Mouse (Mus musculus): Measurements from ENCODE around the gene Ptprh. TPM values are rescaled to one million over a fixed set of nuclear protein-coding genes. Genes with fewer than 3 reads are reported as not detected.
"Not testable (repeated sequence)": the region's sequence is repeated elsewhere in the genome, so short reads cannot be mapped to it uniquely, and the experiment has no call there.

Ptprh gene
- polyA plus RNA-seq, 1 experiment from 2014 or later, result 1.3 TPM

DNA sequence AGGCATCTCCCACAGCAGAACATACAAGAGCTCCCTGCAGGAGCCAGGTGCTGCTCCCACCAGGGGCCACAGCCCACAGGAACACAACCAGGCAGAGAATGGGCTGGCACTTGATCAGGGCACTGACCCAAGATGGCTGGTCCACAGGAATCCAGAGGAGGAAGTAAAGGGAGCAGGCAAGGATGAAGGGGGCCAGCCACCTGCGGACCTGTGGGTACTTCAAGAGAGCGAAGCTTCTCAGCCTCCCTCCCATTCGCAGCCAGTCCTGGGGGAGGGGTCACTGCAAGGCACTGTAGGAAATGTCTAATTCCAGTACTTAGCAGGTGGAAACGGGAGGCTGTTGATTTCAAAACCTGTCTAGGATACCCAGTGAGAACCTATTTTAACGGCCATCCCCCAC lies 25.7 kb upstream of the Ptprh start:
- H3K36me3 ChIP-seq, result peaks cover 47% of the 10 kb centered on the region
- no peaks in the 10 kb centered on the region for H3K27me3 ChIP-seq
- H3K9me3 ChIP-seq, result no peaks in the 10 kb centered on the region
- 91% methylated on average over 5 of the region's 5 CpGs for WGBS
- no peak for ATAC-seq (ENCODE audit: low FRiP score, low read depth)
- H3K4me1 ChIP-seq (replicated peaks), result no peaks in the 10 kb centered on the region
- no peak overlapping the region for H3K4me3 ChIP-seq
- no peak overlapping the region for H3K27ac ChIP-seq (replicated peaks)
- no peak overlapping the region for H3K4me2 ChIP-seq
- no peak overlapping the region for H3K9ac ChIP-seq

DNA sequence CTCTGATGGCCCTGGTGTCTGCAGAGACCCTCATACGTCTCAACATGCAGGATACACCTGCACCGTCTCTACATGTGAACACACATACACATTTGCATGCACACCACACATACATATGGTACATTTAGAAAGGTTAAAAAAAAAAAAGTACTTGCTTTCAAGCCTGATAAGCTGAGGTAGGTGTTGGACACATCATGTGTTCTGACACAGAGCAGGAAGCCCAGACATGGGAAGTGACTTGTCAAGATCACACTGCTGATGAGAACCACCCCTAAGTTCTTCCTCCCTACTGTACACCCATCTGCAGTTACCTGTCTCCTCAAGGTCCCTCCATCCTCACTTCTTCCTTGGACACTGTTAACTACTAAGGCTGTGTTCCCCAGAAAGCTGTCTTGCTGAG lies 22.1 kb upstream of the Ptprh start:
- H3K36me3 ChIP-seq, result peaks cover 16% of the 10 kb centered on the region
- 93% methylated on average over 2 of the region's 2 CpGs for WGBS
- H3K4me1 ChIP-seq (replicated peaks), result no peaks in the 10 kb centered on the region
- no peak overlapping the region for H3K4me3 ChIP-seq
- H3K4me2 ChIP-seq, result no peak overlapping the region
- H3K9me3 ChIP-seq, result no peaks in the 10 kb centered on the region
- H3K9ac ChIP-seq, result no peak overlapping the region
- ATAC-seq (ENCODE audit: low FRiP score, low read depth), result no peak
- no peak overlapping the region for H3K27ac ChIP-seq (replicated peaks)
- no peaks in the 10 kb centered on the region for H3K27me3 ChIP-seq

DNA sequence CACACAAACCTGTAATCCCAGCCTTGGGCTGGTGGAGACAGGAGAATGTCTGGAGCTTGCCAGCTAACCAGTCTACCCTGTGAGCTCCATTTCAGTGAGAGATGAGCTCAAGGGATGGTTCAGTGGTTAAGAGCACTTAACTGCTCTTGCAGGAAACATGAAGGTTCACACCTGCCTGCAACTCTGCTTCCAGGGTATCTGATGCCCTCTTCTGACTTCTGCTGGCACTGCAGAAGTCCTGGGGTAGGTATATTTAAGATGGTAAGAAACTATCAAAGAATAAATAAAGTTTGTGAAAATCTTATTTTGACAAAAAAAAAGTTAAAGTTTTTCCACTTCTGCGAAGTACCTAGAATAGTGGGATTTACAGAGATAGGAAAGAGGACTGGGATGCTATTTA lies 20.5 kb upstream of the Ptprh start:
- 46% methylated on average over 1 of the region's 1 CpGs for WGBS

DNA sequence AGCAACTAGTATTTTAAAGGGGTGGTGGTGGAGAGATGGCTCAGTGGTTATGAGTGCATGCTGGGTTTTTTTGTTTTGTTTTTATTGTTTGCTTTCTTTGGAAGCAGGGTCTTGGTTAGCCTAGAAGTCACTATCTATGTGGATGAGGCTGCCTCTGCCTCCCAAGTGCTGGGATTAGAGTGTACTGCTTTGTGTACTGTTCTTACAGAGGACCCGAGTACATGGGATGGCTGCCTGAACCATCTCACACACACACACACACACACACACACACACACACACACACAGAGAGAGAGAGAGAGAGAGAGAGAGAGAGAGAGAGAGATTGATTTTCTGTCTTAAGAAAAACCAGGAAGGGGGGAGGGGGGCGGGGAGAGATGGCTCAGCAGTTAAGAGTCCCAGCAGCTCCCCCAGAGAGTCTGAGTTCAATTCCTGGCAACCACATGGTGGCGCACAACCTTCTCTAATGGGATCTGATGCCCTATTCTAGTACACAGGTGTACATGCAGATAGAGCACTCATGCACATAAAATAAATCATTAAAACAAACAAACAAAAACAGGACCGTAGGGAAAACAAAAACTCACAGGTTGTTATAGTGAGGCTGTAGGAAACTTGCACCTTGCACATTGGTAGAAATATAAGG lies 19.8 kb upstream of the Ptprh start:
- Histone ChIP-seq H3K4me3 (no peak overlapping the region), H3K36me3 (peaks cover 6% of the 10 kb centered on the region), H3K9ac (no peak overlapping the region), H3K4me1 (replicated peaks) (no peaks in the 10 kb centered on the region), H3K27me3 (no peaks in the 10 kb centered on the region), H3K4me2 (no peak overlapping the region), H3K9me3 (no peaks in the 10 kb centered on the region), H3K27ac (replicated peaks) (no peak overlapping the region)
- ATAC-seq (ENCODE audit: low FRiP score, low read depth), result peak; percentile 74; the same call in 1 of the 2 replicates
- 30% methylated on average over 4 of the region's 4 CpGs for WGBS

More for the DNA sequence above, 20.5 kb upstream of the Ptprh start:
- Histone ChIP-seq H3K36me3 (peaks cover 10% of the 10 kb centered on the region), H3K27me3 (no peaks in the 10 kb centered on the region), H3K4me2 (no peak overlapping the region), H3K4me1 (replicated peaks) (no peaks in the 10 kb centered on the region), H3K27ac (replicated peaks) (no peak overlapping the region), H3K9me3 (no peaks in the 10 kb centered on the region), H3K9ac (no peak overlapping the region), H3K4me3 (no peak overlapping the region)
- ATAC-seq (ENCODE audit: low FRiP score, low read depth), result peak; percentile 29; the same call in 1 of the 2 replicates

DNA sequence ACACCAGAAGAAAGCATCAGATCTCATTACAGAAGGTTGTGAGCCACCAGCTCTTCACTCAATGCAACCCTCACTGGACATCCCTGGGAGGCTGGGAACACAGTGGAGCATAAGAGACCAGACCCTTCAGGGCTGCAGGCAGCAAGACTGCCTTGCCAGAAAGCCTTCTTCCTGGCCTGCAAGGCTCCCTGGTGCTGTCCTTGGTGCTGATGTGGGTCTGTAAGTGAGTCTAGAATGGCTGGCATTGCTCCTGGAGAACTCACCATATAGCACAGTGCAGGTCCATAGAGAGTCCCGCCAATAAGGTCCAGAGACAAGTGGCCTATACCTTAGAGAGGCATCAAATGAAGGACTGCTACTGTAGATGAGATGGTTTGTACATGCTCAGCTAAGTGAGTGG lies 16.1 kb upstream of the Ptprh start:
- no peak overlapping the region for H3K4me2 ChIP-seq
- H3K9ac ChIP-seq, result no peak overlapping the region
- no peaks in the 10 kb centered on the region for H3K27me3 ChIP-seq
- H3K27ac ChIP-seq (replicated peaks), result no peak overlapping the region
- H3K4me1 ChIP-seq (replicated peaks), result no peaks in the 10 kb centered on the region
- ATAC-seq (ENCODE audit: low FRiP score, low read depth), result no peak
- H3K36me3 ChIP-seq, result no peaks in the 10 kb centered on the region
- H3K9me3 ChIP-seq, result no peaks in the 10 kb centered on the region
- 50% methylated on average over 1 of the region's 1 CpGs for WGBS
- H3K4me3 ChIP-seq, result no peak overlapping the region

DNA sequence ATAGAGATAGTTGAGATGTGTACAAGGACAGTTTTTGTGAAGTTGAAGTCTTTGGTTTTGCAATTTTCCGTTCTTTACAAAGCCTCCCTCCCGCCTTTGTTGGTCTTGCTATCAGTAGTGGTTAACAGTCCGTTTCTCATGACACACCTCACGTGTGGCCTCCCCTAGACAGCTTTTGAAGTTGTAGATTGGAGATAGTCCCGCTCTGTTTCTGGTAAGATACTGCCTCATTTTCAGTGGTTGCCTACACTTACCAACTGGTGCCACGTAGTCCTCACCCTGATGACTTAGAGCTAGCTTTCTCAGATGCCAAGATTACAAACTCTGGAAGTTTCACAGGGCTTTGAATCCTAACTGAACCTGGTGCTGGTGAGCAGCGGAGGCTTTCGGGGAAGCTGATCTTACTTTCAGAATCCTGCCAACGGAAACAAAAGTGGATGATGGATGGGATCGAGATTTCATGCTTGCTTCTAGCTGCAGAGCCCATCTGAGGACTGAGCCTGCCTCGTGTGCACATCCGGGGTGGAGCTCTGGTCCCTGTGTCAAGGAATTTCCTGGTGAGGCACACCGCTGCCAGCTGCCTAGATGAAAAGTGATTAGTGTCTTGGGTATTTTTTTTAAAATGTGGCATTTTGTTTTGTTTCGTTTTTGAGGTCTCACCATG lies 10.0 kb upstream of the Ptprh start:
- Histone ChIP-seq H3K9ac (no peak overlapping the region), H3K27ac (replicated peaks) (no peak overlapping the region), H3K4me3 (no peak overlapping the region), H3K27me3 (no peaks in the 10 kb centered on the region), H3K4me2 (no peak overlapping the region), H3K9me3 (no peaks in the 10 kb centered on the region), H3K36me3 (no peaks in the 10 kb centered on the region), H3K4me1 (replicated peaks) (no peaks in the 10 kb centered on the region)
- 63% methylated on average over 14 of the region's 14 CpGs for WGBS
- no peak for ATAC-seq (ENCODE audit: low FRiP score, low read depth)

DNA sequence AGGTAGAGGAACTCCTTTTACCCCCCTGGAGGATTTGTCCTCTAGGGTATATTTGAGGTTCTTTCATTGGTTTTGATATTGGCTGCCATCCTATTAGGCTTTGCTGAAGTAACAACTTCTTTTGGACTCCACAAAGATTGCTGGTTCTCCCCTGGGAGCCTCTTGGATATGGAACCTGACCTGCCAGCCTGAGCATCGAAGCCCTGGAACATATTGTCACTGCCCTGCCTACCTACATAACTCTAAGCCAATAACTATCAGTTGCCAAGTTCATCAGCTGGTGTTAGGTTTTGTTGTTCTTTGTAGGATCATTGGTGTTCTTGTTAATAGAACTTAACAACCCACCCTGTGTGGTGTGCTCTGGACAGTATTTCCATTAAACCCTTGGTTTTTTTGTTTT lies 9.1 kb upstream of the Ptprh start:
- Histone ChIP-seq H3K36me3 (no peaks in the 10 kb centered on the region), H3K27ac (replicated peaks) (no peak overlapping the region), H3K4me3 (no peak overlapping the region), H3K4me2 (no peak overlapping the region), H3K27me3 (no peaks in the 10 kb centered on the region), H3K9me3 (no peaks in the 10 kb centered on the region), H3K4me1 (replicated peaks) (no peaks in the 10 kb centered on the region), H3K9ac (no peak overlapping the region)
- ATAC-seq (ENCODE audit: low FRiP score, low read depth), result no peak
- WGBS, result 80% methylated on average over 1 of the region's 1 CpGs

DNA sequence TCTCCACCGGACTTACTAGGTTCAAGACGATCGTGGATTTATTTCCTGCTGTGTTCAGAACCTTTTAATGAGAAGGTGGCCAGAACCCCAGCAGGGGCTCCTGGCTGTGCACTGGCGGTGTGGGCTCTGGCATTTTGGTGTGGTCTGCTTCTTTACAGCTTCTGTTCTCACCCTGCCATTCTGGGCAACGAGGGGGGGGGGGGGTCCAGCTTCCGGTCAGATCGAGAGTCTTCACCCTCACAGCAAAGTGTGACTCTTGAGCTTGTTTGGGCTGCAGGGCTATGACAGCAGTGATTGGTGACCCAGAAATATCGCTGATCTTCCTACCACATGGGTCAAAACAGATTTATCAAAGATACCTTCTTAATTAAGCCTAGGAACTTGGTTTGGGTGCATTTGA lies 8.5 kb upstream of the Ptprh start:
- 71% methylated on average over 8 of the region's 8 CpGs for WGBS
- no peaks in the 10 kb centered on the region for H3K9me3 ChIP-seq
- H3K36me3 ChIP-seq, result no peaks in the 10 kb centered on the region
- no peak overlapping the region for H3K4me3 ChIP-seq
- no peak overlapping the region for H3K27ac ChIP-seq (replicated peaks)
- H3K4me2 ChIP-seq, result no peak overlapping the region
- no peak for ATAC-seq (ENCODE audit: low FRiP score, low read depth)
- no peak overlapping the region for H3K9ac ChIP-seq
- no peaks in the 10 kb centered on the region for H3K4me1 ChIP-seq (replicated peaks)
- no peaks in the 10 kb centered on the region for H3K27me3 ChIP-seq

DNA sequence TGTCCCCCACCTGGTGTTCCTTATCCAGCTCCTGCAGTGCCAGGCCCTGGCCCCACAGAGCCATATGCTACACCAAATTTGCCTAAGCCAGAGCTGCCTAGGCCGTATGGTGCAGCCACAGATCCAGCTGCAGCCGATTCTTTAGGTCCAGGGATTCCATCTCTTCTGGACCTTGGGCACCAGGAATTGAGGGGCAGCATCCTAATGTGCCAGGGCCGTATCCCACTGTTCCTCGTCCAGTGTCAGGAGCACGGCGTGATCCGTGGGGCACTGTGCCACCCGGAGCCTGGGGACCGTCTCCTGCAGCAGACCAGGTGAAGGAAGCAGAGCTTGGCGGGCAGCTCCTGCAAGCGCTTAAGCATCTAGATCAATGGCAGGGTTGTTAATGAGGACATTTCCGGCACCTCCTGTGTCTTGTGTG lies 8.1 kb upstream of the Ptprh start:
- H3K27ac ChIP-seq (replicated peaks), result no peak overlapping the region
- H3K4me3 ChIP-seq, result no peak overlapping the region
- ATAC-seq (ENCODE audit: low FRiP score, low read depth), result no peak
- no peaks in the 10 kb centered on the region for H3K27me3 ChIP-seq
- H3K9me3 ChIP-seq, result no peaks in the 10 kb centered on the region
- no peak overlapping the region for H3K9ac ChIP-seq
- no peaks in the 10 kb centered on the region for H3K36me3 ChIP-seq
- H3K4me1 ChIP-seq (replicated peaks), result no peaks in the 10 kb centered on the region
- 86% methylated on average over 12 of the region's 12 CpGs for WGBS
- no peak overlapping the region for H3K4me2 ChIP-seq

DNA sequence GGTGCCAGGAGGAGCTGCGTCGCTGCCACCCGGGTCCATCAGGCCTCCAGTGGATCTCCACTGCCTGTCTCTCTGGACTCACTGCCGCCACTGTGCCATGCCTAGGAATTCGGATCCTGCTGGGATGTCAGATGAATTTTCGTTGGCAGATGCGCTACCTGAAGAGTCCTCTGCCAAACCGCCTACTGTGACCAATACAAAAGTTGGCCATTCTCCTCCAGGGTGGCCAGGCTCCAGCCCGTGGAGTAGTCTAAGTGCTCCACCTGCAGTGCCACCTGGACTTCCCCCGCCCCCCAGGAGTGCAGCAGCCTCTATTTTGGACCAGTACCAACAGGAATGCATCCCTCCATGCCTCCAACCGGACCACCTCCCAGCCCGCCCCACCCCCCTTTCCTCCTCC lies 7.7 kb upstream of the Ptprh start:
- ATAC-seq (ENCODE audit: low FRiP score, low read depth), result no peak
- WGBS, result 83% methylated on average over 12 of the region's 12 CpGs
- Histone ChIP-seq H3K4me3 (no peak overlapping the region), H3K4me1 (replicated peaks) (no peaks in the 10 kb centered on the region), H3K4me2 (no peak overlapping the region), H3K27ac (replicated peaks) (no peak overlapping the region), H3K9ac (no peak overlapping the region), H3K9me3 (no peaks in the 10 kb centered on the region), H3K27me3 (no peaks in the 10 kb centered on the region), H3K36me3 (no peaks in the 10 kb centered on the region)

DNA sequence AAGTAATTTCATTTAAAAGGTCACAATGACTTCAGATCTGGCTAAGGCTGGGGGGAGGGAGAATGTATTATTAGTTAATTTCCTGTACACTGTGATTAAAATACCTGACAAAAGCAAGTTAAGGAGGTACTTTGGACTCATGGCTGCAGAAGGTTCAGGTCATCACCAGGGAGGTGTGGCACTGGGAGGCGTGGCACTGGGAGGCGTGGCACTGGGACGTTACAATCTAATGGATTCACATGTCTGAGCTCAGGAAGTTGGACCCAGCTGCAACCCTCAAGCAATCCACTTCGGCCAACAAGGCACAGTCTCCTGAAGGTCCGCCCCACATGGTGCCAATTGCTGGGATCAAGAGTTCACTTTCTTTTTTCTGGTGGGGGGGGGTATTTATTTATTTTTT lies 4.2 kb upstream of the Ptprh start:
- no peaks in the 10 kb centered on the region for H3K9me3 ChIP-seq
- no peaks in the 10 kb centered on the region for H3K36me3 ChIP-seq
- H3K4me2 ChIP-seq, result no peak overlapping the region
- no peak for ATAC-seq (ENCODE audit: low FRiP score, low read depth)
- H3K27me3 ChIP-seq, result no peaks in the 10 kb centered on the region
- no peak overlapping the region for H3K27ac ChIP-seq (replicated peaks)
- H3K4me3 ChIP-seq, result no peak overlapping the region
- H3K9ac ChIP-seq, result no peak overlapping the region
- WGBS, result 67% methylated on average over 5 of the region's 5 CpGs
- H3K4me1 ChIP-seq (replicated peaks), result no peaks in the 10 kb centered on the region

DNA sequence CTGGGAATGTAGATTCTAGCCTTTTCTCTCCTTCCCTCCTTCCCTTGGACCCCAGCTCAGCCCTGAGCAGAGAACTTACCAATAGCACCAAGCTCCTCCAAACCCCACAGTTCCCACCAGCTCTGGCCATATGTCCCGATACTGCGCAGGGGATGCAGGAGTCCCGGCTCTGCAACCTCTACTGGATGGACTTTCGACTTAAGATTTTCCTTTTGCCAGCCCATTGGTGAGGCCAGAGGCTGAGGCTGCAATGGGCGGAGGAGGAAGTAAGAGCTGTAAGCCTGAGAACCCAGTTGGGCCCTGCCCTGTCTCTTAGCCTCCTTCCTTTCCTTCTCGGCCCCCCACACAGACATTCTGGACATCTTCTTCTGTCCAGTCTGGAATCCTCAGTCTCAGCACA lies 872 bp downstream of the Ptprh start:
- Histone ChIP-seq H3K27me3 (no peaks in the 10 kb centered on the region), H3K27ac (replicated peaks) (no peak overlapping the region), H3K9me3 (no peaks in the 10 kb centered on the region), H3K4me3 (no peak overlapping the region), H3K36me3 (no peaks in the 10 kb centered on the region), H3K4me2 (no peak overlapping the region), H3K4me1 (replicated peaks) (no peaks in the 10 kb centered on the region), H3K9ac (no peak overlapping the region)
- WGBS, result 88% methylated on average over 6 of the region's 6 CpGs
- ATAC-seq (ENCODE audit: low FRiP score, low read depth), result no peak

DNA sequence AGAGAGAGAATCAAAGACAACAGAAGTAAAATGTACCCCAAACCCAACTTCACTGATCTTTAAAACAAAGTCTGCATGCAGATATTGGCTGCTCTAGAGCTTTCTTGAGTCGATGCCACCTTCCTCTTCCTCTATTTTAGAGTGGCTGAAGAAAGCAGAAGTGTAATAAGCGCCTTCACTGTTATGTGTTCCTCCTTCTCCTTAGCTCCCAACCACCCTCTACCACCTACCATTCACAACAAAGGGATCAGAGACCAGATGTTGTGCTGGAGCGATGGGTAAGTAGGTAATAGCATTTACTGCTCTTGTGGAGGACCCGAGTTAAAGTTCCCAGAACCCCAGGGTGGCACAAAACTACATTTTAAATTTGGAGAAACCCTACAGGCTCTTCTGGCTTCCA lies 6.8 kb downstream of the Ptprh start:
- H3K4me1 ChIP-seq (replicated peaks); H3K36me3 ChIP-seq; H3K27me3 ChIP-seq; H3K9ac ChIP-seq; H3K9me3 ChIP-seq; ATAC-seq (ENCODE audit: low FRiP score, low read depth); H3K27ac ChIP-seq (replicated peaks); H3K4me3 ChIP-seq; H3K4me2 ChIP-seq: not testable (repeated sequence)
- 81% methylated on average over 4 of the region's 4 CpGs for WGBS

All from hindbrain, embryonic 15.5 days (tissue).